Mouse (Mus musculus) monocyte, adult 5-6 weeks (primary cell): ENCODE measurements at regions not wholly inside any gene's neighbourhood (a gene's known extent, or its start where the extent isn't known, plus 50 kb on each side); places are given as distances from the start of the nearest gene placed in this dataset.
A peak's percentile ranks its signal among the peaks of the same experiment; 100 is the strongest.

Experiments used
- ATAC-seq: fragments of 153-309, 156-312 bp; replicated peaks from 2 replicates; pipeline ENCODE4 v1.8.0; 2017; ENCODE audit warnings: mild to moderate bottlenecking; ENCODE audit not compliant: low TSS enrichment, insufficient number of reproducible peaks, severe bottlenecking, poor library complexity, low FRiP score

DNA sequence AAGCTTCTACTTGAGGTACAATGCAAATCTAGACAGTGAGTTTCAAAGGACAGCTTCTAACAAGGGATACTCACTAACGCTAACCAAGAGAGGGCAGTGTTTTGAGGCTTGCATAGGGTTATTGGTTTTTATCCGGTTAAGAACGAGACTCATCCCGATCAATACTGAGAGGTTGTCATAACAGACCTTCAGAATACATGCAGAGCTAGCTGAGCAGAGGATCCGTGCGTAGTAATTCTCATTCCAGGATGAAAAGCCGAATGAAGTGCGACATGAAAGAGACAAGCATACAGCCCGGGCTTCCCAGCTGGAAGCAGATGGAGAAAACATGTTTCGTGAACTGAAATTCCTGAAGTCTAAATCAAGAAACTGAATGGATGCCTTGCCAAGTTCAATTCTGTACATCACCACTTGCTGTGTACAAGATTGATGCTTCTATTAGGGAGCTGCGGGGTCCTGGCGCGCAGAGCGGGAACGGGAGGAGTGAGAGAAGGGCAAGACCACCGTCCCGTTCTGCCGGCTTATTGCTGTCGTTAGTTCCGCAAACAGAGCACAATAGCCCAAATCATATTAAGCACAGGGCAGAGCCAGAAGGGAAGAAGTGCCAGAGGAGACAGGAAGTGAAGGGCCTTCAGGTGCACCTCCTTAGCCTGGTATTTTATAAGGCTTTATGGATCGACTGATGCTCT, 65.4 kb upstream of the Tes start:
- no peak for ATAC-seq

- no peak for ATAC-seq
These were observed 69.4 kb upstream of the Tes start for GRCm38 (mm10) chr6:16995495-16995936.

DNA sequence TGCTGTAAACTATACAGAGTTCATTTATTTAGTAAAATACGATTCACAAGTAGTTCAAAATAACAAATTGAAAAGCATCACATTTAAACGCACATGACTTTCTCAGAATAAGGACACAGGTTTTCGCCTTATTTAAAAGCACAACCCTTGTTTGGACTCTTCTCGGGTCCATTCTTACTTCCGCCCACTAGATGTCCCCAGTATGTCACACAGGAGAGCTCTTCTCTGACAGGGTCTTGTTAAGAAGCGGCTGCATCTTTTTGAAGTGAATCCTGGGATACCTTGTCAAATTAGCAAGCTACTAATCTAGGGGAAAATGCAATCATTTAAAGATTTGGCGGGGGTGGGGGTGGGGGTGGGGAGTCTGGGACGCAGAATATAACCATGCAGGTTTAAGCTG, 70.2 kb upstream of the Tes start:
- ATAC-seq: no peak

DNA sequence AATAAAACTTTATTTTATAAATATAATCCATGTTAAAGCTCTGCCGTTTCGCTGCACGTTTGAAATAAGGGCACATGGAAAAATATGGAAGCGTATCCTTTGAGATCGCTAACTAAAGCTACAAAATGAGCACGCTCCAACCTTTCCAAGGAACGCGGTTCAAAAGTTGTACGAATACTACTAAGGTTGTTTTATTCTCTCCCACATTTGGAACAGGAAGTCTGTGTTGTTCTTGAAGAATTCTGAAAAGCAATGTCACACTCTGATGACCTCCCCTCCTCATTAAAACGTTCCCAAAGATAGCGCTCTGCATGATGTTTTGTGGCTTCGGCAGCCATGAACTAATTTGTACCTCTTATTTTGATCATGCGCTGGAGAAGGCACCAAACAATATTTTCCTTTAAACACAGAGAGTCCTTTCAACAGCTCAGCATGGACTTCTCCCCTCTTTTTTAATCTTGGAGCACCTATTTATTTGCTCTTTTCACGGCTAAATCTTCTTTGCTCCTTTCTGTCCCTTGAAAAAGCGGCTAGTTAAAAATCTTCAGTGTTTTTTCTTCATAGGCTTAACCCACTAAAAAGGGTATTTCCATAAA, 72.9 kb upstream of the Tes start:
- ATAC-seq: no peak

GRCm38 (mm10) chr6:16978206-16978505, 79.9 kb upstream of the Tfec start:
- ATAC-seq: no peak

DNA sequence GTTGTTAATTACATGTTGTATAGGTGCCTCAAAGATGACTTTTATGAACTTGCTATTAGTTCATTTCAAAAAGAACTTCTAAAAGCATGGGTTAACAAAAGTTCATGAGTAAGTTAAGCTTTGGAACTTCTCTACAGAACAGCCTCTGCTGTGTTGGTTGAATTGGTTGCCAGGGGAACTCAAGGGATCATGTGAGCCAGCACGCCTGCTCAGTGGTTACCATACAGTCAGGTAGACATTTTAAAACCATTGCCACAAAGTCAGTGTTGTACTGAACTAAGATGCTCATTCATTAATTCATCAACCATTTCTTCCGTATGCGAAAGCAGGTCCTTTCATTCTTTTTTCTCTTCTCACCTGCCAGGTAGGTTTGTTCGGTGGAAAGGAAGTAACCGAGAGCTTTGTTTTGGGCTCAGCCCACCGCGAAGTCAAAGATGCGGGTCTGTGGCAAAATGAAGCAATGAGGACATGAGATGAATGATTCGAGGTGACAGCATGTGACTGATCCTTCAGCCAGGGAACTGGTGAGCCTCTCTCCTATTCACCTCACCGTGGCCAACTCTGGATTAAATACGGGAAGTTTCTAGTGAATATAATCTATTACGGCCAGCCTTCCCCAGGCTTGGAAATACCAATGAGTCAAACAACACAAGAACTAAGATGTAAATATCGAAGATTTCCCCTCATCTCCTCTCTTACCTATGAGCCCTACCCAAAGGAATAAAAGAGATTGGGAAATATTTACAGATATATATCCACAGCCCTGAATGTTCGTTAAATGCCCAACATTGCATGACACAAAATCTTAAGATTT, 79.4 kb upstream of the Tfec start:
- ATAC-seq: no peak

- peak; percentile 70 for ATAC-seq
These were observed 67.4 kb upstream of the Tfec start for GRCm38 (mm10) chr6:16965658-16966057.

GRCm38 (mm10) chr6:16964362-16964761, 66.1 kb upstream of the Tfec start:
- no peak for ATAC-seq

- peak; percentile 74 for ATAC-seq
These were observed 65.7 kb upstream of the Tfec start for GRCm38 (mm10) chr6:16963958-16964357.

- no peak for ATAC-seq
These were observed 59.9 kb upstream of the Tfec start for GRCm38 (mm10) chr6:16958102-16958501.

DNA sequence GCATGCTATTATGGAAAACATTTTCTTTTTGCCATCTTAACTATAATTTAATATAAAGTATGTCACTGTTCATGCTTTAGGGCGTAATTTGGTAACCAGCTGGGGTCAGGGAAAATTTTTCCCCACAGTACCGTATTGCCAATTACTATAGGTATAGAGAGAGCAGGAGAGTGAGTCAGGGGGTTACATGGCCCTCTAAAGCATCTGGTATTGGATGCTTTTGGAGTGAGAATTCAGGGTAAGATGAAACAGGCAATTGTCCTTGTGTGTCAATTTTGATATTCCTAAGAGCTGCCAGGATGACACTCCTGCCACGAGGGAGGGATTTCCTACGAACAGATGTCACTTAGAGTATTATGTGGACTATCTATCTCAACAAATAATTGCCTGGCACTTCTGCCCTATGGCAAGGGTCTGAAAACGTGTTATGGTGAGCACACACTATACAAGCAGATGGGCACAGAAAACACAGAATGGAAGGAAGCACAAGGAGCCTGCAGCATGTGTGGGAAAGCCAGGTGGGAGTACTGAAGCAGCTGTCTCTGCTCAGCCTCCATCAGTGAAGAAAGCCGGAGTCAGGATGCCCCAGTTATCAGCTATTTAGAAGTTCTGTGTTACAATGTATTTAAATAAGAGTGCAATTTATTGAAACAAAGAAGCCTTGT, 58.7 kb upstream of the Tfec start:
- ATAC-seq: no peak
